Mouse (Mus musculus) testis, adult 2 months (tissue): ENCODE measurements around the gene Supt20.

Source experiments
- CTCF ChIP-seq: fragments of 200-500 bp; IDR thresholded peaks from 2 replicates; pipeline ENCODE4 v1.5.1; 2012; ENCODE audit warnings: low read depth, mild to moderate bottlenecking, inconsistent platforms, low read length, moderate library complexity; ENCODE audit not compliant: control insufficient read depth, insufficient read depth, insufficient replicate concordance
- POLR2A ChIP-seq: fragments of 200-500 bp; IDR thresholded peaks from 2 replicates; pipeline ENCODE4 v1.6.1; 2012; ENCODE audit warnings: low read depth, mild to moderate bottlenecking, inconsistent platforms, low read length, moderate library complexity; ENCODE audit not compliant: control insufficient read depth

DNA sequence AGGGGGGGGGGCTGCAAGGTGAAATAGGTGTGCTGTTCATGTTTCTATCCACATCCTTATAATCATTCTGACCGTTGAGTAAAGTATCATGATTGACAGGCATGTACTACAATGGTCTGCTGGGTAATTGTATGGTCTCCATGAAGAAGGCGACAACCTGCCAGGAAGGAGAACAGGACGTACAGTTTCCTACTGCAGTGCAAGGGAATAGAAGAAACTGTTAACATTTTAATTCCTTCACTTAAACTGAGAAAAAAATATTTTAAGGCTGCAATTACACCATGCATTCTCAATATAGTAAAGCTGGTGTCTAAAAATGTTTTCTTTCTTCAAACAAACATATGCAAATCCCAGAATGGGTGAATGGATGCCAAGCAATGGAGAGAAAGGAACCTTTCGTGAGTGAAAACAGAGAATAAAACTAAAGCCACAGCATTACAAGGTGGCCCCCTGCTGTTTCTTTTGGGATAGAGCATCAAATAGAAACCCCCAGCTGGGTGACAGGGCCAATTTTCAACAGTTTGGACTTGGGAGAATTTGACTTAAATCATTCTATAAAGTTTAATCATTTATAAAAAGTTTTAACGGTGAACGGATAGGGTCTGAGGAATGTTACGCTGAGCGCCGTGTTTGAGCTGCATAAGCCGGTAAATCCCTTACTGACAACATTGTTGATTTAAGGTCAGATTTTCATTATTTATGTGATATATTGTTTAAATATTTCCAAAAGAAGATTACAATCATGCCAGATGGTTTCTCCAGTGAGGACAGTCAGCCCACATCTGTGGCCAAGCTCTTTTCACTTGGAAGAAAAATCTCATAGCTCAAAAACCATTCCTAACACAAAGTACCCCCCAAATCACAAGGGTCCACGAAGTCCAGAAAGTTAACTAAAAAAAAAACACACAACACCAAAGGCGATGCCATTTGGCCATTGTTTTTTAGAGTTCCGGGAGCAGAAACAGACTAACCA, 19.8 kb upstream of the Supt20 start:
- TF ChIP-seq CTCF (no peak), POLR2A (no peak)
